Mouse (Mus musculus) 3T3-L1 (cell line): Measurements from ENCODE around the gene Col5a1.

Source experiments
- DNase-seq: peaks from one replicate; pipeline ENCODE4 v3.0.0-alpha.2; 2015; ENCODE audit warnings: low read depth, low spot score

Col5a1 gene

GRCm38 (mm10) chr2:28084768-28085167 is 198.5 kb downstream of the Col5a1 start, which contains the start of gene Fcnb:
Gene Fcnb, minus strand, starts transcription at chr2:28084885.
- no peak for DNase-seq

GRCm38 (mm10) chr2:28086112-28086511 is 199.9 kb downstream of the Col5a1 start:
- peak; percentile 11 for DNase-seq

GRCm38 (mm10) chr2:28089095-28089494 is 202.9 kb downstream of the Col5a1 start:
- no peak for DNase-seq
